Mouse (Mus musculus) neural tube, embryonic 15.5 days (tissue): Measurements from ENCODE around the gene Rrbp1. TPM values are rescaled to one million over a fixed set of nuclear protein-coding genes. Genes with fewer than 3 reads are reported as not detected.

Experiments
- ATAC-seq: fragments of 200-750 bp; cut with Nextera tagmentation; 2 replicates; pipeline ENCODE4 v1.8.0; 2017; ENCODE audit warnings: mild to moderate bottlenecking, moderate TSS enrichment, moderate library complexity; ENCODE audit not compliant: low FRiP score
- H3K27ac ChIP-seq: fragments of 300-500 bp; sonication (generic); replicated peaks from 2 replicates; pipeline ENCODE4 v1.5.1; 2015; ENCODE audit warnings: mild to moderate bottlenecking, inconsistent platforms
- H3K27me3 ChIP-seq: fragments of 300-500 bp; sonication (generic); replicated peaks from 2 replicates; pipeline ENCODE4 v1.6.1; 2015; ENCODE audit warnings: inconsistent platforms
- H3K36me3 ChIP-seq: fragments of 300-500 bp; sonication (generic); 2 replicates; pipeline ENCODE4 v1.6.1; 2015; ENCODE audit warnings: inconsistent platforms
- H3K4me1 ChIP-seq: fragments of 300-500 bp; sonication (generic); 2 replicates; pipeline ENCODE4 v1.6.1; 2015; ENCODE audit warnings: inconsistent platforms
- H3K4me2 ChIP-seq: fragments of 300-500 bp; sonication (generic); 2 replicates; pipeline ENCODE4 v1.6.1; 2015; ENCODE audit warnings: inconsistent platforms, mild to moderate bottlenecking, moderate library complexity
- H3K4me3 ChIP-seq: fragments of 300-500 bp; sonication (generic); replicated peaks from 2 replicates; pipeline ENCODE4 v1.5.1; 2015; ENCODE audit warnings: mild to moderate bottlenecking, inconsistent platforms
- H3K9ac ChIP-seq: fragments of 300-500 bp; sonication (generic); replicated peaks from 2 replicates; pipeline ENCODE4 v1.6.1; 2015; ENCODE audit warnings: mild to moderate bottlenecking, inconsistent platforms
- H3K9me3 ChIP-seq: fragments of 300-500 bp; sonication (generic); replicated peaks from 2 replicates; pipeline ENCODE4 v1.6.1; 2016; ENCODE audit warnings: inconsistent platforms
- WGBS: fragments of 180-500 bp; shearing (Covaris S2); methylation state at CpG from one replicate; pipeline ENCODE4 v1.1.7; 2015; ENCODE audit warnings: mixed read lengths; 5-methylcytosine and 5-hydroxymethylcytosine counted together
- polyA plus RNA-seq: library from polyadenylated mRNA; unstranded; fragments of >200 nt; fragmentation: Nextera tagmentation; extraction: Ambion mirVana; gene quantifications from 2 replicates; pipeline ENCODE4 v1.2.1, GENCODE M21; 2015

Gene Rrbp1
- polyA plus RNA-seq, 1 experiment from 2014 or later, result 38.6 TPM

- no peaks in the 10 kb centered on the region for H3K9me3 ChIP-seq
- no peaks in the 10 kb centered on the region for H3K27me3 ChIP-seq
- ATAC-seq, result no peak
- WGBS, result 86% methylated on average over 2 of the region's 2 CpGs
- no peak overlapping the region for H3K4me3 ChIP-seq
- no peak overlapping the region for H3K9ac ChIP-seq
- no peak overlapping the region for H3K27ac ChIP-seq
- no peak overlapping the region for H3K4me2 ChIP-seq
- H3K4me1 ChIP-seq, result peaks cover 17% of the 10 kb centered on the region
- no peaks in the 10 kb centered on the region for H3K36me3 ChIP-seq
Measured at GRCm38 (mm10) chr2:143912199-143912598, 98.9 kb downstream of the Rrbp1 start.

- Histone ChIP-seq H3K4me1 (0 out of 2 replicates have a peak, but pooled peaks cover 5% of the 10 kb centered on the region), H3K9ac (no peak overlapping the region), H3K9me3 (no peaks in the 10 kb centered on the region), H3K36me3 (no peaks in the 10 kb centered on the region), H3K4me2 (no peak overlapping the region), H3K27ac (no peak overlapping the region), H3K4me3 (no peak overlapping the region), H3K27me3 (no peaks in the 10 kb centered on the region)
- ATAC-seq, result no peak
- WGBS, result 88% methylated on average over 2 of the region's 2 CpGs
Measured at GRCm38 (mm10) chr2:143909230-143909629, 101.8 kb downstream of the Rrbp1 start.

- no peaks in the 10 kb centered on the region for H3K36me3 ChIP-seq
- 87% methylated on average over 5 of the region's 5 CpGs for WGBS
- no peaks in the 10 kb centered on the region for H3K27me3 ChIP-seq
- no peak overlapping the region for H3K9ac ChIP-seq
- H3K4me1 ChIP-seq, result 0 out of 2 replicates have a peak, but pooled peaks cover 2% of the 10 kb centered on the region
- ATAC-seq, result no peak
- no peak overlapping the region for H3K27ac ChIP-seq
- no peak overlapping the region for H3K4me2 ChIP-seq
- H3K9me3 ChIP-seq, result no peaks in the 10 kb centered on the region
- H3K4me3 ChIP-seq, result no peak overlapping the region
Measured at GRCm38 (mm10) chr2:143904896-143905295, 106.2 kb downstream of the Rrbp1 start.

DNA sequence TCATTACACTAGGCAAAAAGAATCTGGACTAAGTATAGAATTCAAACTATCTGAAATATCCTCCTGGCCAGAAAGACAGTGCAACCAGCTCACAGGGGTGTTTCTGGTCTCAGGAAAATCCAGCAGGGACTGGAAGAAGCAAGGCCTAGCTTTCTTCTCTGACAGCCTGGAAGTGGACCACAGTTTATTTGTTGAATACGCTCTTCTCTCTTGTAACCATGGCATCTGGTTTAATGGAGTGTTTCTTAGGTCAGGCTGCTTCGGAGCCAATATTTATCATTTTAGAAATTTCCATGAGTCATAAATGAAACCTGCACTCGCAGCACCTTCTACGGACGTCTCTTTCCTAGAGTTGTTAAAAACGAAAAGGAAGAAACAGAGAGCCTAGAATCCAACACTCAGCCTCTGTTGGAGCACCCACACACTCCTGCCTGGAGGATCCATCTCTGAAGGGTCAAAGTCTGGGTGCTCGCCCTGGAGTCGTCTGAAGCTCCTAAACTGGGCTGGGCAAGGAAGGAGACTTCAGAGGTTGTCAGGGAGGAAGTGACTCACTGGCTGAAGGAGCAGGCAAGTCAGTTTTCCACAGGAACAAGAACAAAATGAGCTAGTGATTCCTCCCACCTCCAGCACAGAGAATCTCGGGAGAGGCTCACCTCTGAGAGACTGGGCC is 107.6 kb downstream of the Rrbp1 start:
- Histone ChIP-seq H3K27ac (no peak overlapping the region), H3K4me2 (no peak overlapping the region), H3K9ac (no peak overlapping the region), H3K4me1 (0 out of 2 replicates have a peak, but pooled peaks cover 2% of the 10 kb centered on the region), H3K9me3 (no peaks in the 10 kb centered on the region), H3K36me3 (no peaks in the 10 kb centered on the region), H3K4me3 (no peak overlapping the region), H3K27me3 (no peaks in the 10 kb centered on the region)
- ATAC-seq, result no peak
- WGBS, result 73% methylated on average over 9 of the region's 9 CpGs

DNA sequence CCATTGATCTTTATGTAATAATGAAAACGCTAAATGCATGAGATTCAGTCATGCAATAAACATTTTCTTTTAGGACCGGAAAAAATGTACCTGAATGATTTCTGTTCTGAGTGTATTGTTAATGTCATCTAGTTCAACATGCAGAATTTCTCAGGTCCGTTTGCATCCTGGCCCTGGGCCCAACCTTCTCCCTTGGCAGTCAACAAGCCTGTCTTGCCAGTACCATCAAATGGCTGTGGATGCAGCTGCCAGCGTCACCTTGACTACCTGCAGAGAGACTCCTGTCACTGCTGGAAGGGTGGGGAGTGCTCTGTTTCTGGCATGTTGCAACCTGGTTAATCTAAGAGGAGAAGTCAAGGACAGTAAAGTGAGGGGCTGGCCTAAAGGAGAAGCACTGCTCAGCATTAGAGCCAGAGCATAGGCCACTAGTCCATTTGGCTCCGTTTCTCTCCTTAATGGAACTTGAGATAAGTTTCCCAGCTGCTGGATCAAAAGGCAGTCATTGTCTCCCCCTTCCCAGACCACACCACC is 110.2 kb downstream of the Rrbp1 start:
- no peaks in the 10 kb centered on the region for H3K27me3 ChIP-seq
- no peaks in the 10 kb centered on the region for H3K4me1 ChIP-seq
- no peaks in the 10 kb centered on the region for H3K9me3 ChIP-seq
- H3K4me3 ChIP-seq, result no peak overlapping the region
- no peak for ATAC-seq
- H3K9ac ChIP-seq, result no peak overlapping the region
- H3K4me2 ChIP-seq, result no peak overlapping the region
- no peak overlapping the region for H3K27ac ChIP-seq
- WGBS, result 73% methylated on average over 5 of the region's 5 CpGs
- no peaks in the 10 kb centered on the region for H3K36me3 ChIP-seq

- H3K36me3 ChIP-seq, result no peaks in the 10 kb centered on the region
- H3K4me2 ChIP-seq, result no peak overlapping the region
- H3K27me3 ChIP-seq, result no peaks in the 10 kb centered on the region
- no peaks in the 10 kb centered on the region for H3K4me1 ChIP-seq
- WGBS, result 91% methylated on average over 9 of the region's 9 CpGs
- no peak overlapping the region for H3K9ac ChIP-seq
- ATAC-seq, result no peak
- no peak overlapping the region for H3K27ac ChIP-seq
- no peaks in the 10 kb centered on the region for H3K9me3 ChIP-seq
- H3K4me3 ChIP-seq, result no peak overlapping the region
Measured at GRCm38 (mm10) chr2:143899470-143900220, 111.4 kb downstream of the Rrbp1 start.

Other genes starting within 250 kb of the Rrbp1 start
- gene Bfsp1, start 148.1 kb downstream of the Rrbp1 start, polyA plus RNA-seq, result 1.4 and 1.9 TPM in 2 replicates
- gene Dstn, start 95.9 kb downstream of the Rrbp1 start, polyA plus RNA-seq, result 415 and 417 TPM in 2 replicates
- gene Banf2, start 21.8 kb upstream of the Rrbp1 start, polyA plus RNA-seq, result not detected in 2 replicates